Mouse (Mus musculus): ENCODE measurements around the gene Lrp8. TPM values are rescaled to one million over a fixed set of nuclear protein-coding genes. Genes with fewer than 3 reads are reported as not detected.

Lrp8 gene
- polyA plus RNA-seq, 1 experiment from 2014 or later, result 0.46 TPM

GRCm38 (mm10) chr4:107849621-107850020 is 47.6 kb downstream of the Lrp8 start:
- Histone ChIP-seq H3K9me3 (replicated peaks; ENCODE audit: control insufficient read depth, low read length) (no peaks in the 10 kb centered on the region), H3K4me3 (ENCODE audit: low read depth, low read length) (no peak overlapping the region), H3K4me1 (ENCODE audit: control insufficient read depth, low read depth, low read length) (no peaks in the 10 kb centered on the region), H3K4me2 (ENCODE audit: low read depth, low read length) (no peak overlapping the region), H3K27me3 (ENCODE audit: control insufficient read depth, insufficient read depth, low read depth, low read length) (no peaks in the 10 kb centered on the region), H3K27ac (ENCODE audit: low read length) (no peak overlapping the region), H3K36me3 (ENCODE audit: control insufficient read depth, insufficient read depth) (no peaks in the 10 kb centered on the region), H3K9ac (ENCODE audit: low read depth, low read length) (no peak overlapping the region)
- WGBS (ENCODE audit: insufficient replicate concordance), result 57% methylated on average over 9 of the region's 9 CpGs
- ATAC-seq (ENCODE audit: low read depth), result no peak

GRCm38 (mm10) chr4:107850091-107850490 is 48.0 kb downstream of the Lrp8 start:
- H3K36me3 ChIP-seq (ENCODE audit: control insufficient read depth, insufficient read depth), result no peaks in the 10 kb centered on the region
- ATAC-seq (ENCODE audit: low read depth), result no peak
- H3K4me3 ChIP-seq (ENCODE audit: low read depth, low read length), result no peak overlapping the region
- H3K9me3 ChIP-seq (replicated peaks; ENCODE audit: control insufficient read depth, low read length), result no peaks in the 10 kb centered on the region
- H3K4me2 ChIP-seq (ENCODE audit: low read depth, low read length), result no peak overlapping the region
- 76% methylated on average over 8 of the region's 8 CpGs for WGBS (ENCODE audit: insufficient replicate concordance)
- no peak overlapping the region for H3K9ac ChIP-seq (ENCODE audit: low read depth, low read length)
- H3K27me3 ChIP-seq (ENCODE audit: control insufficient read depth, insufficient read depth, low read depth, low read length), result no peaks in the 10 kb centered on the region
- no peak overlapping the region for H3K27ac ChIP-seq (ENCODE audit: low read length)
- no peaks in the 10 kb centered on the region for H3K4me1 ChIP-seq (ENCODE audit: control insufficient read depth, low read depth, low read length)

GRCm38 (mm10) chr4:107853333-107853732 is 51.3 kb downstream of the Lrp8 start:
- WGBS (ENCODE audit: insufficient replicate concordance), result 76% methylated on average over 8 of the region's 8 CpGs
- Histone ChIP-seq H3K9ac (ENCODE audit: low read depth, low read length) (no peak overlapping the region), H3K4me3 (ENCODE audit: low read depth, low read length) (no peak overlapping the region), H3K9me3 (replicated peaks; ENCODE audit: control insufficient read depth, low read length) (no peaks in the 10 kb centered on the region), H3K4me1 (ENCODE audit: control insufficient read depth, low read depth, low read length) (no peaks in the 10 kb centered on the region), H3K4me2 (ENCODE audit: low read depth, low read length) (no peak overlapping the region), H3K36me3 (ENCODE audit: control insufficient read depth, insufficient read depth) (no peaks in the 10 kb centered on the region), H3K27me3 (ENCODE audit: control insufficient read depth, insufficient read depth, low read depth, low read length) (no peaks in the 10 kb centered on the region), H3K27ac (ENCODE audit: low read length) (no peak overlapping the region)
- ATAC-seq (ENCODE audit: low read depth), result no peak

- Histone ChIP-seq H3K4me1 (ENCODE audit: control insufficient read depth, low read depth, low read length) (no peaks in the 10 kb centered on the region), H3K4me2 (ENCODE audit: low read depth, low read length) (no peak overlapping the region), H3K36me3 (ENCODE audit: control insufficient read depth, insufficient read depth) (no peaks in the 10 kb centered on the region), H3K9me3 (replicated peaks; ENCODE audit: control insufficient read depth, low read length) (no peaks in the 10 kb centered on the region), H3K27ac (ENCODE audit: low read length) (no peak overlapping the region), H3K27me3 (ENCODE audit: control insufficient read depth, insufficient read depth, low read depth, low read length) (no peaks in the 10 kb centered on the region), H3K4me3 (ENCODE audit: low read depth, low read length) (no peak overlapping the region), H3K9ac (ENCODE audit: low read depth, low read length) (no peak overlapping the region)
- ATAC-seq (ENCODE audit: low read depth), result no peak
- 72% methylated on average over 7 of the region's 7 CpGs for WGBS (ENCODE audit: insufficient replicate concordance)
Measured at GRCm38 (mm10) chr4:107853836-107854235, 51.8 kb downstream of the Lrp8 start.

GRCm38 (mm10) chr4:107856958-107857686 is 55.1 kb downstream of the Lrp8 start:
- H3K36me3 ChIP-seq (ENCODE audit: control insufficient read depth, insufficient read depth), result no peaks in the 10 kb centered on the region
- H3K9me3 ChIP-seq (replicated peaks; ENCODE audit: control insufficient read depth, low read length), result no peaks in the 10 kb centered on the region
- H3K27ac ChIP-seq (ENCODE audit: low read length), result no peak overlapping the region
- no peak overlapping the region for H3K4me2 ChIP-seq (ENCODE audit: low read depth, low read length)
- H3K4me1 ChIP-seq (ENCODE audit: control insufficient read depth, low read depth, low read length), result no peaks in the 10 kb centered on the region
- no peaks in the 10 kb centered on the region for H3K27me3 ChIP-seq (ENCODE audit: control insufficient read depth, insufficient read depth, low read depth, low read length)
- no peak overlapping the region for H3K9ac ChIP-seq (ENCODE audit: low read depth, low read length)
- WGBS (ENCODE audit: insufficient replicate concordance), result 75% methylated on average over 11 of the region's 11 CpGs
- no peak overlapping the region for H3K4me3 ChIP-seq (ENCODE audit: low read depth, low read length)
- ATAC-seq (ENCODE audit: low read depth), result no peak

- Histone ChIP-seq H3K4me2 (ENCODE audit: low read depth, low read length) (no peak overlapping the region), H3K9me3 (replicated peaks; ENCODE audit: control insufficient read depth, low read length) (no peaks in the 10 kb centered on the region), H3K36me3 (ENCODE audit: control insufficient read depth, insufficient read depth) (no peaks in the 10 kb centered on the region), H3K4me1 (ENCODE audit: control insufficient read depth, low read depth, low read length) (no peaks in the 10 kb centered on the region), H3K27me3 (ENCODE audit: control insufficient read depth, insufficient read depth, low read depth, low read length) (no peaks in the 10 kb centered on the region), H3K9ac (ENCODE audit: low read depth, low read length) (no peak overlapping the region), H3K4me3 (ENCODE audit: low read depth, low read length) (no peak overlapping the region), H3K27ac (ENCODE audit: low read length) (no peak overlapping the region)
- no peak for ATAC-seq (ENCODE audit: low read depth)
- WGBS (ENCODE audit: insufficient replicate concordance), result 78% methylated on average over 7 of the region's 7 CpGs
Measured at GRCm38 (mm10) chr4:107858995-107859394, 56.9 kb downstream of the Lrp8 start.

GRCm38 (mm10) chr4:107864866-107865265 is 62.8 kb downstream of the Lrp8 start:
- Histone ChIP-seq H3K9me3 (replicated peaks; ENCODE audit: control insufficient read depth, low read length) (no peaks in the 10 kb centered on the region), H3K4me2 (ENCODE audit: low read depth, low read length) (no peak overlapping the region), H3K27me3 (ENCODE audit: control insufficient read depth, insufficient read depth, low read depth, low read length) (no peaks in the 10 kb centered on the region), H3K9ac (ENCODE audit: low read depth, low read length) (no peak overlapping the region), H3K4me3 (ENCODE audit: low read depth, low read length) (no peak overlapping the region), H3K4me1 (ENCODE audit: control insufficient read depth, low read depth, low read length) (no peaks in the 10 kb centered on the region), H3K27ac (ENCODE audit: low read length) (no peak overlapping the region), H3K36me3 (ENCODE audit: control insufficient read depth, insufficient read depth) (no peaks in the 10 kb centered on the region)
- ATAC-seq (ENCODE audit: low read depth), result no peak
- 66% methylated on average over 4 of the region's 4 CpGs for WGBS (ENCODE audit: insufficient replicate concordance)

- H3K27ac ChIP-seq (ENCODE audit: low read length), result peak within 1 kb of the TSS; percentile 73
- peak within 1 kb of the TSS; percentile 83 for H3K4me2 ChIP-seq (ENCODE audit: low read depth, low read length)
- H3K9ac ChIP-seq (ENCODE audit: low read depth, low read length), result peak within 1 kb of the TSS; percentile 84
- no peaks in the 10 kb centered on the region for H3K9me3 ChIP-seq (replicated peaks; ENCODE audit: control insufficient read depth, low read length)
- H3K4me1 ChIP-seq (ENCODE audit: control insufficient read depth, low read depth, low read length), result peaks cover 15% of the 10 kb centered on the region
- no peaks in the 10 kb centered on the region for H3K27me3 ChIP-seq (ENCODE audit: control insufficient read depth, insufficient read depth, low read depth, low read length)
- 2% methylated on average over 48 of the region's 48 CpGs for WGBS (ENCODE audit: insufficient replicate concordance)
- ATAC-seq (ENCODE audit: low read depth), result peak; percentile 97
- H3K36me3 ChIP-seq (ENCODE audit: control insufficient read depth, insufficient read depth), result peaks cover 12% of the 10 kb centered on the region
- peak within 1 kb of the TSS; percentile 89 for H3K4me3 ChIP-seq (ENCODE audit: low read depth, low read length)
Measured at GRCm38 (mm10) chr4:107879254-107880050, 77.4 kb downstream of the Lrp8 start, which contains the start of gene Magoh. Gene Magoh (plus strand): TSS chr4:107879755.

- Histone ChIP-seq H3K9me3 (replicated peaks; ENCODE audit: control insufficient read depth, low read length) (no peaks in the 10 kb centered on the region), H3K9ac (ENCODE audit: low read depth, low read length) (no peak overlapping the region), H3K27me3 (ENCODE audit: control insufficient read depth, insufficient read depth, low read depth, low read length) (no peaks in the 10 kb centered on the region), H3K36me3 (ENCODE audit: control insufficient read depth, insufficient read depth) (peaks cover 25% of the 10 kb centered on the region), H3K4me2 (ENCODE audit: low read depth, low read length) (no peak overlapping the region), H3K4me3 (ENCODE audit: low read depth, low read length) (no peak overlapping the region), H3K27ac (ENCODE audit: low read length) (no peak overlapping the region), H3K4me1 (ENCODE audit: control insufficient read depth, low read depth, low read length) (peaks cover 15% of the 10 kb centered on the region)
- 73% methylated on average over 1 of the region's 1 CpGs for WGBS (ENCODE audit: insufficient replicate concordance)
- no peak for ATAC-seq (ENCODE audit: low read depth)
Measured at GRCm38 (mm10) chr4:107881631-107882030, 79.6 kb downstream of the Lrp8 start.
